Mouse (Mus musculus) telencephalon, adult 2 months (tissue): ENCODE data around the gene Klhl29.

Experiments used
- DNase-seq: peaks from one replicate; pipeline ENCODE4 v3.0.0-alpha.2; 2011; ENCODE audit warnings: low read depth, low spot score

Gene Klhl29

GRCm38 (mm10) chr12:5187773-5188333, 187.6 kb downstream of the Klhl29 start:
- DNase-seq = no peak

GRCm38 (mm10) chr12:5186645-5187044, 188.8 kb downstream of the Klhl29 start:
- DNase-seq = no peak

GRCm38 (mm10) chr12:5185603-5186002, 189.9 kb downstream of the Klhl29 start:
- no peak for DNase-seq

- no peak for DNase-seq
Measured at GRCm38 (mm10) chr12:5182586-5182985, 192.9 kb downstream of the Klhl29 start.

GRCm38 (mm10) chr12:5182165-5182564, 193.3 kb downstream of the Klhl29 start:
- DNase-seq = no peak

GRCm38 (mm10) chr12:5176716-5177341, 198.7 kb downstream of the Klhl29 start:
- DNase-seq = no peak

GRCm38 (mm10) chr12:5166141-5166540, 209.3 kb downstream of the Klhl29 start:
- no peak for DNase-seq

GRCm38 (mm10) chr12:5165411-5165810, 210.1 kb downstream of the Klhl29 start:
- DNase-seq = no peak

GRCm38 (mm10) chr12:5162672-5163071, 212.8 kb downstream of the Klhl29 start:
- DNase-seq = peak; percentile 71

GRCm38 (mm10) chr12:5161631-5162030, 213.9 kb downstream of the Klhl29 start:
- DNase-seq = no peak

GRCm38 (mm10) chr12:5157931-5158481, 217.5 kb downstream of the Klhl29 start:
- DNase-seq = no peak

- peak; percentile 90 for DNase-seq
Measured at GRCm38 (mm10) chr12:5157021-5157681, 218.3 kb downstream of the Klhl29 start.

- DNase-seq = no peak
Measured at GRCm38 (mm10) chr12:5155177-5155576, 220.3 kb downstream of the Klhl29 start.

- no peak for DNase-seq
Measured at GRCm38 (mm10) chr12:5151859-5152258, 223.6 kb downstream of the Klhl29 start.

- no peak for DNase-seq
Measured at GRCm38 (mm10) chr12:5147346-5148035, 228.0 kb downstream of the Klhl29 start.

- DNase-seq = no peak
Measured at GRCm38 (mm10) chr12:5143903-5144781, 231.3 kb downstream of the Klhl29 start.

GRCm38 (mm10) chr12:5143224-5143623, 232.3 kb downstream of the Klhl29 start:
- no peak for DNase-seq

- DNase-seq = no peak
Measured at GRCm38 (mm10) chr12:5142776-5143175, 232.7 kb downstream of the Klhl29 start.

- no peak for DNase-seq
Measured at GRCm38 (mm10) chr12:5141040-5141439, 234.4 kb downstream of the Klhl29 start.

- no peak for DNase-seq
Measured at GRCm38 (mm10) chr12:5139302-5139701, 236.2 kb downstream of the Klhl29 start.

GRCm38 (mm10) chr12:5136300-5136699, 239.2 kb downstream of the Klhl29 start:
- peak; percentile 65 for DNase-seq
